8 mouse cellular contexts compared by ENCODE assay signal in the genomic region with DNA sequence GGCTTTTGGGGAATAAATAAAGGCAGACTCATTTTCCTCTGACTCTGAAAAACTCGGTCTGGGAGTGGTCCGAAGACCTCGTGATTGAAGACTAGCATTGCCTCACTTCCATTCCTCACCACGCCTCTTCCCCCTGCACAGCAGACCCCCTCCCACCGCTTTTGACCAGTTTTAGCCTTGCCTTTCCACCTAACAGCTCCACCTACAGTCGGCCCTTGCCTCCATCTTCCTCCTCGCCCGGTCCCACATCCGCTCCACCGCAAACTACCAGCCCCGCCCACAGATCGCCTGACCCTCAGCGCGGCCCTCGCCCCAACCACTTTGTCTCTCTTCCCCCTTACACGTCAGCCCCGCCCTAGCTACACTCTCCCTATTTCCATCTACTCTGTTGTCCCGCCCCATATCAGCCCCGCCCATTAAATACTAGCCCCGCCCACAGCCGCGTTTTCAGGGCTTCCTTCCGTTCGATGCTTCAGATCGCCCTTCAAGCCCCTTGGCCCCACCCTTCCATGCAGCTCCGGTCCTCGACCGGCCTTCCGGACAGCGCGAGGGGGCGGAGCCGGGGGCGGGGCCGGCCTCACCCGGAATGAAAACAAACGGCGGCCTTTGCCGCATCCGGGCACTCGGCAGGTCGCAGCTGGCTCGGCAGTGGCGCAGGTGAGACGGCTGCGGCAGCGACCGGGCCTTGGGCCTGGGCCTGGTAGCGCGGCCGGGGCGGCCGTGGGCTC. TPM values are rescaled to one million over a fixed set of nuclear protein-coding genes. Genes with fewer than 3 reads are reported as not detected.
DNase-seq lines count a peak whose midpoint lies in the region; ATAC-seq and TF ChIP-seq lines count a peak whose summit lies in the region.

A gene (plus strand): TSS at position 167 of the 728 bp plus-strand sequence.

- peak within 1 kb of the TSS; percentile 83 for H3K4me2 ChIP-seq in forebrain, embryonic 16.5 days (ENCODE audit: low read length)
- H3K4me2 ChIP-seq in lung, embryonic 14.5 days = peak within 1 kb of the TSS; percentile 68

- peak within 1 kb of the TSS; percentile 87 for H3K9ac ChIP-seq in forebrain, embryonic 16.5 days (replicated peaks; ENCODE audit: low read depth, low read length)
- H3K9ac ChIP-seq in lung, embryonic 14.5 days = peak within 1 kb of the TSS; percentile 75

- under 1% methylated on average over 53 of the region's 53 CpGs for WGBS in forebrain, embryonic 16.5 days
- under 1% methylated on average over 53 of the region's 53 CpGs for WGBS in lung, embryonic 14.5 days
- under 1% methylated on average over 53 of the region's 53 CpGs for WGBS in olfactory bulb, adult 2 months
- under 1% methylated on average over 53 of the region's 53 CpGs for WGBS in thymus, adult 2 months

- ATAC-seq in G1E (ENCODE audit: extremely low read depth, insufficient number of reproducible peaks, low FRiP score, poor library complexity, severe bottlenecking) = peak; percentile 94
- peak; percentile 96 for ATAC-seq in forebrain, embryonic 16.5 days
- peak; percentile 98 for ATAC-seq in lung, embryonic 14.5 days (ENCODE audit: insufficient read depth)

- intact Hi-C loops in heart, postnatal 36 days (cut with DNase I) = loop anchor here (1.0 to 2.0 kb wide), 2 partner anchors 65 to 155 kb away; no protein-coding TSS in a partner anchor

- H3K4me3 ChIP-seq in G1E (ENCODE audit: low read depth, low read length) = peak within 1 kb of the TSS; percentile 94
- peak within 1 kb of the TSS; percentile 93 for H3K4me3 ChIP-seq in forebrain, embryonic 16.5 days (replicated peaks; ENCODE audit: low read length)
- peak within 1 kb of the TSS; percentile 83 for H3K4me3 ChIP-seq in layer of hippocampus, adult 2 months
- H3K4me3 ChIP-seq in lung, embryonic 14.5 days (ENCODE audit: low read depth, low read length) = peak within 1 kb of the TSS; percentile 89
- H3K4me3 ChIP-seq in olfactory bulb, adult 2 months (ENCODE audit: insufficient read depth, low read depth, low read length) = peak within 1 kb of the TSS; percentile 72
- peak within 1 kb of the TSS; percentile 71 for H3K4me3 ChIP-seq in thymus, adult 2 months (ENCODE audit: control insufficient read depth, insufficient read depth, low read length)

- peak; percentile 88 for DNase-seq in G1E (ENCODE audit: low spot score)
- DNase-seq in cerebellum, adult 18-20 months = peak; percentile 98
- DNase-seq in heart, postnatal 36 days = peak; percentile 96 to 97
- DNase-seq in layer of hippocampus, adult 2 months (ENCODE audit: low spot score in 2 of 2) = peak; percentile 95 to 96
- peak; percentile 98 for DNase-seq in lung, embryonic 14.5 days
- peak; percentile 98 for DNase-seq in thymus, adult 2 months

- H3K36me3 ChIP-seq in G1E (replicated peaks) = peaks cover 21% of the 10 kb centered on the region
- H3K36me3 ChIP-seq in forebrain, embryonic 16.5 days (ENCODE audit: control insufficient read depth, insufficient read depth) = peaks cover 6% of the 10 kb centered on the region
- peaks cover 6% of the 10 kb centered on the region; the same call in 1 of the 2 replicates for H3K36me3 ChIP-seq in lung, embryonic 14.5 days (ENCODE audit: insufficient read depth)
- H3K36me3 ChIP-seq in thymus, adult 2 months (ENCODE audit: control insufficient read depth, insufficient read depth, low read length) = peaks cover 12% of the 10 kb centered on the region

- TF ChIP-seq POLR2A in olfactory bulb, adult 2 months (IDR thresholded peaks at IDR 0.05; ENCODE audit: insufficient read depth, low read depth, low read length) = peak; percentile 79
- TF ChIP-seq POLR2A in thymus, adult 2 months (IDR thresholded peaks at IDR 0.05; ENCODE audit: control insufficient read depth, extremely low read depth, insufficient read depth, low read length, poor library complexity) = peak; percentile 89

- peak within 1 kb of the TSS; percentile 96 for H3K27ac ChIP-seq in forebrain, embryonic 16.5 days (ENCODE audit: low read length)
- H3K27ac ChIP-seq in layer of hippocampus, adult 2 months = peak within 1 kb of the TSS; percentile 93
- peak within 1 kb of the TSS; percentile 98 for H3K27ac ChIP-seq in lung, embryonic 14.5 days (ENCODE audit: low read depth)
- H3K27ac ChIP-seq in olfactory bulb, adult 2 months (ENCODE audit: insufficient read depth, low read depth, low read length) = peak within 1 kb of the TSS; percentile 92
- peak within 1 kb of the TSS; percentile 88 for H3K27ac ChIP-seq in thymus, adult 2 months (ENCODE audit: control insufficient read depth, insufficient read depth, low read length)

- H3K9me3 ChIP-seq in G1E (replicated peaks) = no peaks in the 10 kb centered on the region
- no peaks in the 10 kb centered on the region for H3K9me3 ChIP-seq in forebrain, embryonic 16.5 days (ENCODE audit: control insufficient read depth, low read length)
- no peaks in the 10 kb centered on the region for H3K9me3 ChIP-seq in lung, embryonic 14.5 days (ENCODE audit: low read depth, low read length)

- H3K4me1 ChIP-seq in G1E (ENCODE audit: insufficient read depth, low read depth, low read length) = peaks cover 24% of the 10 kb centered on the region
- H3K4me1 ChIP-seq in forebrain, embryonic 16.5 days (replicated peaks; ENCODE audit: control insufficient read depth, insufficient read depth, low read length) = peaks cover 13% of the 10 kb centered on the region
- H3K4me1 ChIP-seq in lung, embryonic 14.5 days (ENCODE audit: insufficient read depth) = 0 out of 2 replicates have a peak, but pooled peaks cover 4% of the 10 kb centered on the region
- H3K4me1 ChIP-seq in olfactory bulb, adult 2 months (ENCODE audit: control insufficient read depth, insufficient read depth, low read length) = peaks cover 12% of the 10 kb centered on the region
- peaks cover 6% of the 10 kb centered on the region for H3K4me1 ChIP-seq in thymus, adult 2 months (replicated peaks; ENCODE audit: control insufficient read depth, insufficient read depth, low read length)

- TF ChIP-seq CTCF in G1E (IDR thresholded peaks at IDR 0.05; ENCODE audit: low read depth, low read length) = no peak
- TF ChIP-seq CTCF in layer of hippocampus, adult 2 months (conservative IDR thresholded peaks at IDR 0.05) = peak; percentile 59
- TF ChIP-seq CTCF in lung, embryonic 14.5 days (IDR thresholded peaks at IDR 0.05; ENCODE audit: low read depth) = peak; percentile 68
- no peak for TF ChIP-seq CTCF in olfactory bulb, adult 2 months (IDR thresholded peaks at IDR 0.05; ENCODE audit: insufficient read depth, low read depth, low read length)
- TF ChIP-seq CTCF in thymus, adult 2 months (IDR thresholded peaks at IDR 0.05; ENCODE audit: borderline replicate concordance, control insufficient read depth, extremely low read depth, insufficient read depth, low read length, poor library complexity) = no peak

- H3K27me3 ChIP-seq in G1E (ENCODE audit: insufficient read depth, low read length) = no peaks in the 10 kb centered on the region
- H3K27me3 ChIP-seq in forebrain, embryonic 16.5 days (replicated peaks; ENCODE audit: control insufficient read depth, insufficient read depth, low read length) = no peaks in the 10 kb centered on the region
- no peaks in the 10 kb centered on the region for H3K27me3 ChIP-seq in lung, embryonic 14.5 days (ENCODE audit: insufficient read depth, low read length)
- no peaks in the 10 kb centered on the region for H3K27me3 ChIP-seq in thymus, adult 2 months (ENCODE audit: control insufficient read depth, insufficient read depth, low read length)

RNA-seq across cellular contexts. Expression of the gene that starts here (rescaled TPM):
- total RNA-seq in G1E (2014; fragmentation: Nextera tagmentation) (40.8 and 44.7 TPM in 2 replicates), G1E (2017) (56.3 and 58.6 TPM in 2 replicates)
- polyA plus RNA-seq in G1E (2012) = 25.8 and 28.8 TPM in 2 replicates
- 70.0 and 71.2 TPM in 2 replicates for polyA plus RNA-seq in forebrain, embryonic 16.5 days (2015; fragmentation: Nextera tagmentation; extraction: Ambion mirVana)
- total RNA-seq in heart, postnatal 36 days (2021) = 10 to 100 TPM; 38.0 to 39.3 TPM
- total RNA-seq in layer of hippocampus, adult 2 months (2021) = 10 to 100 TPM; 65.9 to 69.0 TPM
- polyA plus RNA-seq in lung, embryonic 14.5 days (2014; fragmentation: Nextera tagmentation; extraction: Ambion mirVana) = 31.6 and 34.1 TPM in 2 replicates
- polyA plus RNA-seq in olfactory bulb, adult 2 months (2012; ENCODE audit: insufficient read depth, insufficient read length, low replicate concordance, missing spikeins) = not detected in 2 replicates
- polyA plus RNA-seq in thymus, adult 2 months (2012; rRNA removed) = 70.5 and 75.4 TPM in 2 replicates

Comparison
In these comparisons a context has a peak if more than half of its experiments do, and no peak if none do; other contexts are left out.
1. Peak in every context shown above with its lines: DNase-seq, ATAC-seq, H3K4me3 ChIP-seq and H3K27ac ChIP-seq.
2. CTCF ChIP-seq: peak in layer of hippocampus, adult 2 months (single experiment) and lung, embryonic 14.5 days (single experiment); none in G1E (single experiment), olfactory bulb, adult 2 months (single experiment) and thymus, adult 2 months (single experiment).